20 mouse cellular contexts compared by ENCODE assay signal in the genomic region with DNA sequence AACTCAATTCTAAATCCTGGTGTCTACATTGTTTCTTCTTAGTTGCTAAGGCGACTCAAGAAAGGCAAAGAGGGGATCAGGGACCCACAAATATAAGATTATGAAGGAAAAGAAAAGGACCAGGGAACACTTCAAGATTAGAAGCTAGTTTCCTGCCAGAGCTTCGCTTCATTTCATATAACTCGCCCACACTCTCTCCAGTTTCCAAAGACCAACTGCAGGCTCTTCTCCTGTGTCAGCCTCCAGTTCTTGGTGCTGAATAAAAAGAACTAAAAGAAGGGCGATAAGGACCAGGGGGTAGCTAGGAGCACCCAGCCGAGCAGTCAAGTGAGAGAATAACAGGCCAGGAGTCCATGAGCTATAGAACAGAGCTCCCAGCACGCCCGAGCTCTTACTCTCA. TPM values are rescaled to one million over a fixed set of nuclear protein-coding genes. Genes with fewer than 3 reads are reported as not detected.
DNase-seq lines count a peak whose midpoint lies in the region; ATAC-seq and TF ChIP-seq lines count a peak whose summit lies in the region.
"Had no signal": no experiment of that assay in that cellular context is flagged by ENCODE, and none has a peak within 500 bp of the region (broad histone marks: within the 10 kb centered on the region; RNA-seq: fewer than 3 reads in every experiment).

No protein-coding gene starts in this region.

- H3K4me2 ChIP-seq in liver, embryonic 13.5 days: no peak overlapping the region
- H3K4me2 ChIP-seq in liver, embryonic 11.5 days: no peak overlapping the region
- H3K4me2 ChIP-seq in liver, embryonic 14.5 days (ENCODE audit: low read depth): no peak overlapping the region
- H3K4me2 ChIP-seq: embryonic facial prominence, embryonic 12.5 days; forebrain, embryonic 15.5 days; hindbrain, embryonic 12.5 days had no signal

- H3K4me3 ChIP-seq in liver, embryonic 13.5 days (replicated peaks): no peak overlapping the region
- no peak overlapping the region for H3K4me3 ChIP-seq in liver, embryonic 11.5 days (ENCODE audit: low read depth, low read length)
- H3K4me3 ChIP-seq in bone marrow, adult 2 months (replicated peaks; ENCODE audit: control insufficient read depth, low read depth, low read length): no peak overlapping the region
- H3K4me3 ChIP-seq in liver, embryonic 14.5 days (ENCODE audit: insufficient read depth in 1 of 2, low read depth in 2 of 2, low read length in 2 of 2): no peak overlapping the region
- H3K4me3 ChIP-seq: embryonic facial prominence, embryonic 12.5 days; forebrain, embryonic 15.5 days; heart, embryonic 10.5 days; hindbrain, embryonic 12.5 days had no signal

- peak; percentile 9 to 37 for DNase-seq in frontal cortex, postnatal 36 days (ENCODE audit: low spot score in 2 of 2)
- DNase-seq in frontal cortex, postnatal 14 days (ENCODE audit: low spot score in 2 of 2): no peak
- no peak for DNase-seq in liver, embryonic 13.5 days
- no peak for DNase-seq in liver, embryonic 11.5 days (ENCODE audit: low spot score)
- no peak for DNase-seq in liver, embryonic 14.5 days (ENCODE audit: low read depth in 3 of 3, low spot score in 3 of 3)
- DNase-seq in thymus, postnatal 14 days: no peak
- no peak for DNase-seq in kidney, postnatal 14 days
- DNase-seq: adrenal gland, postnatal 10 days; cerebellum, adult 2 months; cerebellum, postnatal 10 days; gastrocnemius, postnatal 10 days; heart, adult 18-20 months; heart, postnatal 10 days; heart, postnatal 4 days had no signal

- H3K27ac ChIP-seq in liver, embryonic 13.5 days: peak overlapping the region; percentile 40
- H3K27ac ChIP-seq in liver, embryonic 11.5 days (ENCODE audit: low read depth, low read length): no peak overlapping the region
- 0 out of 2 replicates have a peak overlapping the region, but pooled peaks have one; percentile 19 for H3K27ac ChIP-seq in bone marrow, adult 2 months (ENCODE audit: control insufficient read depth, insufficient read depth, low read depth, low read length, poor library complexity)
- H3K27ac ChIP-seq in liver, embryonic 14.5 days: peak overlapping the region; percentile 28
- H3K27ac ChIP-seq: embryonic facial prominence, embryonic 12.5 days; forebrain, embryonic 15.5 days; heart, embryonic 10.5 days; hindbrain, embryonic 12.5 days had no signal

- ATAC-seq in liver, embryonic 13.5 days (ENCODE audit: low read depth): no peak
- ATAC-seq in liver, embryonic 11.5 days (replicated peaks; ENCODE audit: low FRiP score): no peak
- ATAC-seq in liver, embryonic 14.5 days (ENCODE audit: insufficient read depth): no peak
- ATAC-seq: forebrain, embryonic 15.5 days; hindbrain, embryonic 16.5 days had no signal

- peaks cover 78% of the 10 kb centered on the region for H3K4me1 ChIP-seq in liver, embryonic 13.5 days (replicated peaks)
- peaks cover 23% of the 10 kb centered on the region for H3K4me1 ChIP-seq in liver, embryonic 11.5 days (replicated peaks; ENCODE audit: control insufficient read depth, insufficient read depth, low read length)
- H3K4me1 ChIP-seq in bone marrow, adult 2 months (ENCODE audit: control insufficient read depth, insufficient read depth, low read length): peaks cover 11% of the 10 kb centered on the region
- H3K4me1 ChIP-seq in liver, embryonic 14.5 days (replicated peaks; ENCODE audit: control insufficient read depth in 2 of 2, insufficient read depth in 2 of 2, low read length in 1 of 2): peaks cover 54 to 55% of the 10 kb centered on the region in 2 experiments
- H3K4me1 ChIP-seq: embryonic facial prominence, embryonic 12.5 days; forebrain, embryonic 15.5 days; heart, embryonic 10.5 days had no signal

- WGBS in liver, embryonic 13.5 days (ENCODE audit: insufficient replicate concordance): 81% methylated on average over 7 of the region's 7 CpGs
- 84% methylated on average over 7 of the region's 7 CpGs for WGBS in liver, embryonic 11.5 days
- 90% methylated on average over 7 of the region's 7 CpGs for WGBS in bone marrow, adult 2 months
- WGBS in liver, embryonic 14.5 days (ENCODE audit: insufficient replicate concordance): 81% methylated on average over 7 of the region's 7 CpGs

- H3K9ac ChIP-seq in liver, embryonic 13.5 days: no peak overlapping the region
- no peak overlapping the region for H3K9ac ChIP-seq in liver, embryonic 11.5 days (ENCODE audit: low read depth, low read length)
- no peak overlapping the region for H3K9ac ChIP-seq in liver, embryonic 14.5 days (replicated peaks)
- H3K9ac ChIP-seq: embryonic facial prominence, embryonic 12.5 days; forebrain, embryonic 15.5 days; hindbrain, embryonic 12.5 days had no signal

- TF ChIP-seq EP300 in liver, embryonic 14.5 days (IDR thresholded peaks at IDR 0.05; ENCODE audit: low read depth): no peak

- H3K27me3 ChIP-seq in liver, embryonic 13.5 days: no peaks in the 10 kb centered on the region
- H3K27me3 ChIP-seq in liver, embryonic 11.5 days (replicated peaks; ENCODE audit: control insufficient read depth, insufficient read depth, low read length): no peaks in the 10 kb centered on the region
- H3K27me3 ChIP-seq in liver, embryonic 14.5 days (ENCODE audit: control insufficient read depth, insufficient read depth, low read length): no peaks in the 10 kb centered on the region
- H3K27me3 ChIP-seq: embryonic facial prominence, embryonic 12.5 days; forebrain, embryonic 15.5 days; hindbrain, embryonic 12.5 days had no signal

- H3K9me3 ChIP-seq in liver, embryonic 13.5 days (replicated peaks): no peaks in the 10 kb centered on the region
- H3K9me3 ChIP-seq in liver, embryonic 11.5 days (ENCODE audit: control insufficient read depth, low read length): no peaks in the 10 kb centered on the region
- H3K9me3 ChIP-seq in liver, embryonic 14.5 days (ENCODE audit: control insufficient read depth, low read length): no peaks in the 10 kb centered on the region
- H3K9me3 ChIP-seq: embryonic facial prominence, embryonic 12.5 days; forebrain, embryonic 15.5 days; heart, embryonic 10.5 days; hindbrain, embryonic 12.5 days had no signal

- no peak for TF ChIP-seq CTCF in bone marrow, adult 2 months (IDR thresholded peaks at IDR 0.05; ENCODE audit: control insufficient read depth, insufficient read depth, low read length)
- no peak for TF ChIP-seq CTCF in liver, embryonic 14.5 days (IDR thresholded peaks at IDR 0.05; ENCODE audit: low read depth)

- no peaks in the 10 kb centered on the region for H3K36me3 ChIP-seq in liver, embryonic 13.5 days
- no peaks in the 10 kb centered on the region for H3K36me3 ChIP-seq in liver, embryonic 11.5 days (ENCODE audit: control insufficient read depth, insufficient read depth, low read length)
- H3K36me3 ChIP-seq in liver, embryonic 14.5 days (replicated peaks; ENCODE audit: control insufficient read depth, insufficient read depth, low read depth): no peaks in the 10 kb centered on the region
- H3K36me3 ChIP-seq: embryonic facial prominence, embryonic 12.5 days; forebrain, embryonic 15.5 days; heart, embryonic 10.5 days; hindbrain, embryonic 12.5 days had no signal

- TF ChIP-seq POLR2A in bone marrow, adult 2 months (IDR thresholded peaks at IDR 0.05; ENCODE audit: borderline replicate concordance, control insufficient read depth, low read depth, low read length): no peak

RNA-seq across cellular contexts. Expression of a gene that starts 59.7 kb away (rescaled TPM):
- 51.1 and 58.4 TPM in 2 replicates for polyA plus RNA-seq in liver, embryonic 13.5 days (2015; fragmentation: Nextera tagmentation; extraction: Ambion mirVana)
- polyA plus RNA-seq in liver, embryonic 11.5 days (2014; fragmentation: Nextera tagmentation; extraction: Ambion mirVana): 62.6 and 65.9 TPM in 2 replicates
- polyA plus RNA-seq in bone marrow, adult 2 months (2011; ENCODE audit: insufficient read depth, insufficient read length, low replicate concordance, missing spikeins): 185 and 222 TPM in 2 replicates
- polyA plus RNA-seq in liver, embryonic 14.5 days (2012; rRNA removed): 97.1 and 138 TPM in 2 replicates
- 61.5 and 63.2 TPM in 2 replicates for polyA plus RNA-seq in liver, embryonic 14.5 days (2014; fragmentation: Nextera tagmentation; extraction: Ambion mirVana)

Comparison
In these comparisons a context has a peak if more than half of its experiments do, and no peak if none do; other contexts are left out.
1. DNase-seq: peak in frontal cortex, postnatal 36 days (2 of 2); none in frontal cortex, postnatal 14 days (0 of 2), liver, embryonic 13.5 days (single experiment), liver, embryonic 11.5 days (single experiment), liver, embryonic 14.5 days (0 of 3), thymus, postnatal 14 days (single experiment) and kidney, postnatal 14 days (single experiment).